Mouse (Mus musculus): ENCODE results near the gene Inf2.

DNA sequence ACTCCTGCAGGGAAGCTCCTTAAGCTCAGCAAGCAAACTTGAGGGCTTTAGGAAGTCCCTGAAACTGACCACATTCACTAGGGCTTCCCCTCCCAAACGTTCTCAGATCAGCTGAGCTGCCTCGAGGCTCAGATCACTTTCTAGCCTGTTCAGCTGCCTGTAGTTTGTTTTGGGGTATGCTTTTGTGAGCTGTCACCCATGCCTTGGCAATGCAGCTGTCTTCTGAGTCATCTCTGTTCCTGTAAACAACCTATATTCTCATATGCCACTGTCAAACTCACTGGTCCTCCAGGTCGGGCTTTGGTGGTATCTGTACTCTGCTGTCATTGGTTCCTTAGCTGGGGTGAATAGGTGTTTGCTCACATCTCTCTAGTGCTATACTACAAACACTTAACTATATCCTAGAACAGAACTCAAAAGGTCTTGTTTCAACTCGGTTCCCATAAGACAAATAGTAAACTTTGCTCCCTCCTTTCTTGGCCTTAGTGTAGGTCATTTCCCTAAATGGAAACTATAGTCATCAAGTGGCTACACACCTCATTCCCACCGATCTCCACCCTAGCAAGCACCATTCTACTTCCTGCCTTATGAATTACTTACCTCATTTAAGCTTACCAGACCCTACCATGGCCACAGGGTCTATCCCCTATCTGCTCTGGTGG, 63.3 kb downstream of the Inf2 start:
- TF ChIP-seq CTCF (IDR thresholded peaks at IDR 0.05; ENCODE audit: extremely low read depth, insufficient read depth, low read length) (no peak), POLR2A (IDR thresholded peaks at IDR 0.05; ENCODE audit: extremely low read depth, insufficient read depth, low read length) (no peak)

All from cortical plate, adult 2 months (tissue).